Mouse (Mus musculus) urinary bladder, postnatal 25 days (tissue): ENCODE measurements around the gene Krtap3-1.

ENCODE experiments used
- DNase-seq: peaks from one replicate; pipeline ENCODE4 v3.0.0; 2022; ENCODE audit warnings: low spot score

Krtap3-1 gene

DNA sequence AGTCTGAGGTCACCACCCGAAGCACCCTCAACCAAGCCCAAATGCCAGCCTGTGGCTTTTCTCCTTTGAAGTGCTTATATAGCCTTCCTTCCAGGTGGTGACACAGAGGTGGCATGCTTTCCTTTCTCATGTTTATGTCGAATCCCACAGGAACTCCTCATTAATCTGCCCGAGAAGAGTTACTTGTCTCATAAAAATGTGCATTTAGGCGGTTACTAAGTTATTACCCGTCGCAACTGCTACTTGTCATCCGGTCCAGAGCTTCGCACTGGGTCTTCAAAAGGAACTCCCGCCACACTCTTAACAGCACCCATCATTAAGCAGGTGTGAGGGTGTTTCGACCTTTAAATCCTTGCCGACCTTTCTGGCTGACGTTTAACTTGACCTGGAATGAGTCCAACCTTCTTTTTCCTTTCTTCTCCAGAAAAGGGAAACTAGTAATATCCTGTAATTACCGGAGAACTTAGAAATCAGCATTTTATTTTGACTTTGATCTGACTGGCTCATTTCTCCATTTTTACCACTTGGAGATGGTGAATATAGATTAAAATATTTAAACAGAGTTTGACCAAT, 45.1 kb downstream of the Krtap3-1 start, which contains the start of gene Krt39:
Krt39 (minus strand) TSS at position 51 of the 573 bp plus-strand sequence.
- no peak for DNase-seq
